In the genomic region with DNA sequence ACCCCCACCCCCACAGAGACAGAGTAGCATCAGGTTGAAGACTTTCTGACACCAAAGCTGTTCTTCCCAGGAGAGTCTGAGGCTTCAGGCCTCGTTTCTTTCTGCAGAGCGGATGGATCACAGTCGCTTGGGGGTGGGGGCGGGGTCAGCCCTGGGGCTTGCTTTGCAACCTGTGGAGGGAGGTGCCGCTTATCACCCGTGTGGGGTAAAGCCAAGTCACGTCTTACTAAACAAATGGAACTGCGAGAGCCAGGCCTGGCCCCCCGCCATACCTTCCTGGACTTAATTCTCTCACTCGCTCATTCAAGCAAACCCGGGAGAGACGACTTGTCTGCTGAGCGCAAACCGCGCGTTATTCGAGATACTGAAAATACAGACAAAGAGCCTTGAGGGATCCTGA, we compare ENCODE assay signal across 9 mouse cellular contexts.
A peak's percentile ranks its signal among the peaks of the same experiment; 100 is the strongest.
DNase-seq lines count a peak whose midpoint lies in the region; ATAC-seq and TF ChIP-seq lines count a peak whose summit lies in the region.
"Had no signal": no experiment of that assay in that cellular context is flagged by ENCODE, and none has a peak within 500 bp of the region (broad histone marks: within the 10 kb centered on the region; RNA-seq: fewer than 3 reads in every experiment).

No protein-coding gene starts in this region.

- H3K36me3 ChIP-seq in kidney, embryonic 16.5 days (ENCODE audit: insufficient read depth, low read length): no peaks in the 10 kb centered on the region
- H3K36me3 ChIP-seq in hindbrain, postnatal 0 days (ENCODE audit: insufficient read depth, low read length): no peaks in the 10 kb centered on the region
- no peaks in the 10 kb centered on the region for H3K36me3 ChIP-seq in midbrain, embryonic 11.5 days (ENCODE audit: control insufficient read depth, insufficient read depth, low read length)

- no peaks in the 10 kb centered on the region for H3K27me3 ChIP-seq in kidney, embryonic 16.5 days (ENCODE audit: insufficient read depth, low read length)
- H3K27me3 ChIP-seq in hindbrain, postnatal 0 days (ENCODE audit: insufficient read depth, low read length): no peaks in the 10 kb centered on the region
- H3K27me3 ChIP-seq in midbrain, embryonic 11.5 days (ENCODE audit: control insufficient read depth, insufficient read depth, low read length): no peaks in the 10 kb centered on the region

- ATAC-seq in kidney, embryonic 16.5 days (ENCODE audit: low FRiP score, low TSS enrichment): no peak
- peak; percentile 56; the same call in 1 of the 2 replicates for ATAC-seq in hindbrain, postnatal 0 days
- no peak for ATAC-seq in midbrain, embryonic 11.5 days (ENCODE audit: low FRiP score)
- no peak for ATAC-seq in megakaryocyte progenitor cell, adult 5-6 weeks (replicated peaks; ENCODE audit: poor library complexity)

- no peak overlapping the region for H3K27ac ChIP-seq in kidney, embryonic 16.5 days (ENCODE audit: low read length)
- H3K27ac ChIP-seq in hindbrain, postnatal 0 days: no peak overlapping the region
- H3K27ac ChIP-seq in midbrain, embryonic 11.5 days (ENCODE audit: low read depth, low read length): no peak overlapping the region
- no peak overlapping the region for H3K27ac ChIP-seq in layer of hippocampus, adult 2 months
- H3K27ac ChIP-seq: heart, adult 2 months had no signal

- WGBS in kidney, embryonic 16.5 days: 7% methylated on average over 17 of the region's 17 CpGs
- 4% methylated on average over 17 of the region's 17 CpGs for WGBS in hindbrain, postnatal 0 days
- WGBS in midbrain, embryonic 11.5 days: 9% methylated on average over 17 of the region's 17 CpGs

- H3K9me3 ChIP-seq in kidney, embryonic 16.5 days (ENCODE audit: low read length): no peaks in the 10 kb centered on the region
- H3K9me3 ChIP-seq in hindbrain, postnatal 0 days (ENCODE audit: low read length): no peaks in the 10 kb centered on the region
- H3K9me3 ChIP-seq in midbrain, embryonic 11.5 days (ENCODE audit: control insufficient read depth, low read length): no peaks in the 10 kb centered on the region

- H3K4me2 ChIP-seq in kidney, embryonic 16.5 days (replicated peaks; ENCODE audit: low read depth, low read length): peak overlapping the region; percentile 44
- peak overlapping the region; percentile 49 for H3K4me2 ChIP-seq in hindbrain, postnatal 0 days (ENCODE audit: low read depth, low read length)
- peak overlapping the region; percentile 23; the same call in 1 of the 2 replicates for H3K4me2 ChIP-seq in midbrain, embryonic 11.5 days

- H3K4me1 ChIP-seq in kidney, embryonic 16.5 days (ENCODE audit: insufficient read depth, low read length): peaks cover 39% of the 10 kb centered on the region
- no peaks in the 10 kb centered on the region for H3K4me1 ChIP-seq in hindbrain, postnatal 0 days (ENCODE audit: insufficient read depth, low read length)
- peaks cover 6% of the 10 kb centered on the region; the same call in 1 of the 2 replicates for H3K4me1 ChIP-seq in midbrain, embryonic 11.5 days (ENCODE audit: control insufficient read depth, insufficient read depth, low read length)

- TF ChIP-seq CTCF in hindbrain, postnatal 0 days (IDR thresholded peaks at IDR 0.05; ENCODE audit: low read depth): no peak
- TF ChIP-seq CTCF in layer of hippocampus, adult 2 months (conservative IDR thresholded peaks at IDR 0.05): no peak

- peak overlapping the region; percentile 17 for H3K4me3 ChIP-seq in kidney, embryonic 16.5 days (ENCODE audit: low read length)
- H3K4me3 ChIP-seq in hindbrain, postnatal 0 days (ENCODE audit: low read length): peak overlapping the region; percentile 10
- H3K4me3 ChIP-seq in midbrain, embryonic 11.5 days (ENCODE audit: low read depth, low read length): no peak overlapping the region
- H3K4me3 ChIP-seq in layer of hippocampus, adult 2 months: no peak overlapping the region
- H3K4me3 ChIP-seq: heart, adult 2 months had no signal

- H3K9ac ChIP-seq in kidney, embryonic 16.5 days (replicated peaks; ENCODE audit: low read length): peak overlapping the region; percentile 49; the same call in 1 of the 2 replicates
- no peak overlapping the region for H3K9ac ChIP-seq in hindbrain, postnatal 0 days (replicated peaks; ENCODE audit: low read length)
- H3K9ac ChIP-seq in midbrain, embryonic 11.5 days (ENCODE audit: low read length): 0 out of 2 replicates have a peak overlapping the region, but pooled peaks have one; percentile 10

- DNase-seq in kidney, adult 8-10 months: no peak
- DNase-seq in fibroblast of lung, adult 2 months (ENCODE audit: low read depth): peak; percentile 65
- DNase-seq in hindbrain, postnatal 0 days (ENCODE audit: low spot score): peak; percentile 42
- DNase-seq in midbrain, embryonic 11.5 days (ENCODE audit: low spot score, missing footprints): peak; percentile 85
- no peak for DNase-seq in layer of hippocampus, adult 2 months (ENCODE audit: low spot score in 2 of 2)
- no peak for DNase-seq in gastrocnemius, postnatal 25 days

Comparison
In these comparisons a context has a peak if more than half of its experiments do, and no peak if none do; other contexts are left out.
1. H3K4me3 ChIP-seq: peak in kidney, embryonic 16.5 days (single experiment) and hindbrain, postnatal 0 days (single experiment); none in midbrain, embryonic 11.5 days (single experiment) and layer of hippocampus, adult 2 months (single experiment).
2. DNase-seq: peak in fibroblast of lung, adult 2 months (single experiment), hindbrain, postnatal 0 days (single experiment) and midbrain, embryonic 11.5 days (single experiment); none in kidney, adult 8-10 months (0 of 2), layer of hippocampus, adult 2 months (0 of 2) and gastrocnemius, postnatal 25 days (single experiment).
3. Peak in every context shown above with its lines, with median percentiles within 50 percentile points of each other: H3K4me2 ChIP-seq.